Mouse (Mus musculus) midbrain, embryonic 11.5 days (tissue): ENCODE measurements around the gene Cd47. TPM values are rescaled to one million over a fixed set of nuclear protein-coding genes. Genes with fewer than 3 reads are reported as not detected.

Experiments
- ATAC-seq: fragments of 200-750 bp; cut with Nextera tagmentation; 2 replicates; pipeline ENCODE4 v1.8.0; 2017; ENCODE audit warnings: moderate TSS enrichment, moderate library complexity; ENCODE audit not compliant: low FRiP score
- DNase-seq: peaks from one replicate; pipeline ENCODE4 v3.0.0; 2015; ENCODE audit warnings: low spot score; ENCODE audit errors: missing footprints
- H3K27ac ChIP-seq: fragments of 300-500 bp; sonication (generic); 2 replicates; pipeline ENCODE4 v1.5.1; 2014; ENCODE audit warnings: low read depth, low read length
- H3K27me3 ChIP-seq: fragments of 300-500 bp; sonication (generic); 2 replicates; pipeline ENCODE4 v1.6.1; 2014; ENCODE audit warnings: mild to moderate bottlenecking, low read length, moderate library complexity, mixed read lengths; ENCODE audit not compliant: control insufficient read depth, insufficient read depth
- H3K36me3 ChIP-seq: fragments of 300-500 bp; sonication (generic); 2 replicates; pipeline ENCODE4 v1.6.1; 2014; ENCODE audit warnings: mild to moderate bottlenecking, low read length, moderate library complexity, mixed read lengths; ENCODE audit not compliant: control insufficient read depth, insufficient read depth
- H3K4me1 ChIP-seq: fragments of 300-500 bp; sonication (generic); 2 replicates; pipeline ENCODE4 v1.6.1; 2014; ENCODE audit warnings: low read length; ENCODE audit not compliant: control insufficient read depth, insufficient read depth
- H3K4me2 ChIP-seq: fragments of 300-500 bp; sonication (generic); 2 replicates; pipeline ENCODE4 v1.6.1; 2014; ENCODE audit warnings: mild to moderate bottlenecking, moderate library complexity
- H3K4me3 ChIP-seq: fragments of 300-500 bp; sonication (generic); 2 replicates; pipeline ENCODE4 v1.5.1; 2014; ENCODE audit warnings: low read depth, low read length
- H3K9ac ChIP-seq: fragments of 300-500 bp; sonication (generic); 2 replicates; pipeline ENCODE4 v1.6.1; 2014; ENCODE audit warnings: low read length
- H3K9me3 ChIP-seq: fragments of 300-500 bp; sonication (generic); 2 replicates; pipeline ENCODE4 v1.6.1; 2016; ENCODE audit warnings: low read length; ENCODE audit not compliant: control insufficient read depth
- WGBS: fragments of 180-500 bp; shearing (Covaris S2); extraction: QIAGEN DNeasy Blood & Tissue Kit; methylation state at CpG from one replicate; pipeline ENCODE4 v1.1.7; 2014; 5-methylcytosine and 5-hydroxymethylcytosine counted together
- polyA plus RNA-seq: library from polyadenylated mRNA; unstranded; fragments of >200 nt; fragmentation: Nextera tagmentation; extraction: Ambion mirVana; gene quantifications from 2 replicates; pipeline ENCODE4 v1.2.1, GENCODE M21; 2014

Cd47 gene
- polyA plus RNA-seq, 1 experiment from 2014 or later: 57.8 TPM

DNA sequence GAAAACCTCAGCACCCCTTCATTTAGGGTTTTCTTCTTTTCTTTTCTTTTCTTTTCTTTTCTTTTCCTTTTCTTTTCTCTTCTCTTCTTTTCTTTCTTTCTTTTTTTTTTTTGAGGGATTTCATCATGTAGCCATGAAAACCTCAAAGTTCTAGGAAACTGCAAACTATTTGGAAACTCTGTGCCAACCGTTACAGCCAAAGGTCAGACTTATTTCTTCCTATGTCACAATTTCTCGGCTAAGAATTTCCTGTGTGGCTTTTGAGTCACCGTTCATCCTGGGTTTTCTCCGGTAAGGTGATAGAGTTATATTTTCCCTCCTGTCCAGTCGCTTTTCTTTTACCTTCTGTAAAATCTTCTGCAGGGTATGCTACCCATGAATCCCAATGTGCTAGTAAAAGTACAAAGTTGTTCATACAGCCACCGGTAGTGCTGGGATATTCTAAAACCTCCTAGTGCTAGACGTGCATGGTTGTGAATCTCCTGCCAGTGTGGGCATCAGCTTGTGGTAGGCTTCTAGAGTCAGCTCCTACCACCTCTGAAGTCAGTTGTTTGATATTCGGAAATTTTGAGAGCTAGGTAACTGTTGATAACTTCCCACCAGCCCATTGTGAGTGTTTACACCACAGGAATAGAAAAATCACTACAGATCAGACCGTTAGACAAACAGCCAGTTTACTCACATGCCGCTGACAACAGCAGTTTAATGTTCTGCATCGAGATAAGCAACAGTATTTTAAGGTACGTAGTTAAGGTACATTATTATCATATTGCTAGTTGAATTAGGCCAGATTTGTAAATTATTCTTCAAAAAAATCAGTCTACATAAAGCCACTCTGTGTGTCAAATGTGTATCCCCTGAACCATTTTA lies 29.8 kb upstream of the Cd47 start:
- Histone ChIP-seq H3K27me3 (no peaks in the 10 kb centered on the region), H3K4me3 (no peak overlapping the region), H3K9ac (no peak overlapping the region), H3K9me3 (no peaks in the 10 kb centered on the region), H3K4me2 (no peak overlapping the region), H3K36me3 (no peaks in the 10 kb centered on the region), H3K4me1 (no peaks in the 10 kb centered on the region; the same call in 1 of the 2 replicates), H3K27ac (no peak overlapping the region)
- WGBS: 93% methylated on average over 12 of the region's 12 CpGs
- no peak for DNase-seq
- ATAC-seq: no peak

DNA sequence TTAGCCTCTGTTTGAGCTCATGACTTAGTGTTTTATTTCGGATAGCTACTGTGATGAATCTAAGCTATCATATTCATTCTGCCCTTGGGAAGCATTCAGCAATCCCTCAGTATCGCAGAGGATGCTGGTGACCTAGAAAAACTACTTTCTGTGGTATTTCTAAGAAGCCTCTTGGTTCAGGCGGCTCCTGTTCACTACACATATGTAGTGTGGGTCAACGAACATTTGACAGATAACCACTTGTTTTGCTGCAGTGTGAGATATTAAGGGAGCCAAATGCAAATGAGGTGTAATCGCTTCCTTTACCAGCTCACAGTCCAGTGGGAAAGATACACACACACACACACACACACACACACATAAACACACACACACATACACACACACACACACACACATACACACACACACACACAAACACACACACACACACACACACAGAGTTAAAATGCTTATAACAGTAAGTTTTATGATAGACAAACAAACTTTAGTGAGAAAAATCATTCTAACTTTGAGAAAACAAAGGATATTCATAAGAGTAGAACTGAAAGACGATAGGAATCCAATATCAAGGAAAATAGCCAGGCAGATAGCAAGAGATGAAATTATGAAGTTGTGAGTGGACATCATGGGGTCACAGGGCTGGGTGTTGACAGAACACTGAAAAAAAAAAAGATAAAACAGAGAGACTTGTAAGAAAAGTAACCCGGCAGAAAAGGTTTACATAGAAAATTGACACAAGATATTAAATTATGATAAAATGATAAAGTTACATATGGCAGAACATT lies 28.5 kb upstream of the Cd47 start:
- Histone ChIP-seq H3K27ac (no peak overlapping the region), H3K4me3 (no peak overlapping the region), H3K4me2 (no peak overlapping the region), H3K9me3 (no peaks in the 10 kb centered on the region), H3K4me1 (no peaks in the 10 kb centered on the region; the same call in 1 of the 2 replicates), H3K9ac (no peak overlapping the region), H3K36me3 (no peaks in the 10 kb centered on the region), H3K27me3 (no peaks in the 10 kb centered on the region)
- ATAC-seq: no peak
- DNase-seq: no peak
- 89% methylated on average over 7 of the region's 7 CpGs for WGBS

DNA sequence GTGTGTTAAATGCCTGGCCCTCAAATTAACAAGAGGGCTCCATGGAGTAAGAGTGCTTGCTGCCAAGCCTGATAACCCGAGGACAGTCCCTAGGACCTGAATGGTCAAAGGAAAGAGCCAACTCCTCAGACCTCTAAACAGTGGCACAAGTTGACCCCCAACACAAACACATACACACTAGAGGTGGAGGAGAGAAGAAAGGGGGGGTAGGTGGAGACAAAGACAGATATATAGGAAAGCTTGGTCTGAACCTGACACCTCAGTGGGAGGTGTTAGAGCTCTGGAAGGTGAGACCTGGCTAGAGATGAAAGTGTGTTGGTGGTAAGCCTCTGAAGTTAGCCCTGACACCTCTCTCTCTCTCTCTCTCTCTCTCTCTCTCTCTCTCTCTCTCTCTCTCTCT lies 27.8 kb upstream of the Cd47 start:
- H3K9me3 ChIP-seq: no peaks in the 10 kb centered on the region
- no peak for ATAC-seq
- no peak for DNase-seq
- H3K27ac ChIP-seq: no peak overlapping the region
- no peaks in the 10 kb centered on the region for H3K27me3 ChIP-seq
- H3K4me2 ChIP-seq: no peak overlapping the region
- no peaks in the 10 kb centered on the region; the same call in 1 of the 2 replicates for H3K4me1 ChIP-seq
- H3K36me3 ChIP-seq: no peaks in the 10 kb centered on the region
- no peak overlapping the region for H3K9ac ChIP-seq
- no peak overlapping the region for H3K4me3 ChIP-seq
- WGBS: 74% methylated on average over 1 of the region's 1 CpGs

DNA sequence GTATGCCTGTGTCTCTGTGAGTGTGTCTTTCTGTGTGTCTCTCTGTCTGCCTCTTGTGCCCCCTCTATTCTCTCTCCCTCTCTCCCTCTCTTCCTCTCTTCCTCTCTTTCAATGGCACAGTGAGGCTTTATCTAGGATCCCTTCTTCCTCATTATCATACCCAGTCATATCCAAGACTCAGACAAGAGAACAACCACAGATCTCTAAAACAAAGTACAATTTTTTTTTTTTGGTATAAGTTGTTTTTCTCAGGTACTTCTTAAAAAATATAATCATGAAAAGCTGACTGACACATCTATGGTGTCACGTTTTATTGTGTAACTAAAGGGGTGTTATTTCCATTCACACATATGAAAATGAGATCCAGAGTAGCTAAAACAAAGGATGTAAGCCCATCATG lies 27.3 kb upstream of the Cd47 start:
- no peaks in the 10 kb centered on the region; the same call in 1 of the 2 replicates for H3K4me1 ChIP-seq
- H3K9ac ChIP-seq: no peak overlapping the region
- no peaks in the 10 kb centered on the region for H3K36me3 ChIP-seq
- H3K4me3 ChIP-seq: no peak overlapping the region
- WGBS: 89% methylated on average over 1 of the region's 1 CpGs
- no peak for DNase-seq
- no peaks in the 10 kb centered on the region for H3K27me3 ChIP-seq
- no peak overlapping the region for H3K4me2 ChIP-seq
- no peak overlapping the region for H3K27ac ChIP-seq
- ATAC-seq: no peak
- H3K9me3 ChIP-seq: no peaks in the 10 kb centered on the region

DNA sequence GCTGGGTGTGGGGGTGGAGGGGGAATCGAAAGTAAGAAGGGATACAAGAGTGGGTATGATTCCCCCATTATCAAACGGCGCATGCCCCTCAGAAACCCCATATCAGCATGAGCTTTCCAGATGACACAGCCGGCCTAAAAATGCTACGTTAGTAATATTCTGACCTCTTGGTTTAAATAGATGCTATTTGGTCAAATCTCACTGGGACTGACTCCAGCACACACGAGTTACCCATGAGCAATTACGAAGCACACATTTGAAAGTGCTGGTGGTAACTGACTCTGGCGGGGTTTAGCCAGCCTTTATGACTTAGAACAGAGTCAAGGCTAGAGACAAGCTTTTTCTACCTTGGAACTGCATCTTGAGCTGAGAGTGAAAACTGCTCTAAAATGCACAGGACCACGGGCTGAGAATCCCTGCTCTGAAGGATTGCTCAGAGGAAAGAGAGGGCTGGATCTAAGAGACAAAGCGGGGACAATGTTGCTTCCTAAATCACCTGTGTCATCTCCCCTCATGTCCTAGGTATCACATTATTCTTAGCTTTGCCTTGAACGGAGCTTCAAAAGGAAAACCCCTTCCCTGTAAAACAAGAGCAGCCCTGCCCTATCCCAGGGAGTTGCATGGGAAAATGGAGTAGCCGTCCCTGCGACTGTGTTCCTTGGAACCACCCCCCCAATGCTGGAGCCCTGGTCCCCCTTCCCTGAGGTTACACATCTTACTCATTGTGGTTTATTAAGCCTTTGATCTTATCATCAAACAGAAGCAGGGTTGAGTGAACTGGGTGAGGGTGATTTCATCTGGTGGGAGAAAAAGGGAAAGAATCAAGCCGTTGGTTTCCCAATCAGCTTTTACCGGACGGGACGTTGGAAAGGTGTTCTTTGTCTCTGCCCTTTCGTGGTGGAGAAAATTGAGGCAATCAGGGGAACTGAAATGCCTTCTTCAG lies 26.0 kb upstream of the Cd47 start:
- Histone ChIP-seq H3K4me3 (no peak overlapping the region), H3K4me1 (no peaks in the 10 kb centered on the region), H3K27ac (no peak overlapping the region), H3K9ac (no peak overlapping the region), H3K36me3 (no peaks in the 10 kb centered on the region), H3K4me2 (no peak overlapping the region), H3K9me3 (no peaks in the 10 kb centered on the region), H3K27me3 (no peaks in the 10 kb centered on the region)
- WGBS: 91% methylated on average over 18 of the region's 18 CpGs
- DNase-seq: no peak
- ATAC-seq: no peak

DNA sequence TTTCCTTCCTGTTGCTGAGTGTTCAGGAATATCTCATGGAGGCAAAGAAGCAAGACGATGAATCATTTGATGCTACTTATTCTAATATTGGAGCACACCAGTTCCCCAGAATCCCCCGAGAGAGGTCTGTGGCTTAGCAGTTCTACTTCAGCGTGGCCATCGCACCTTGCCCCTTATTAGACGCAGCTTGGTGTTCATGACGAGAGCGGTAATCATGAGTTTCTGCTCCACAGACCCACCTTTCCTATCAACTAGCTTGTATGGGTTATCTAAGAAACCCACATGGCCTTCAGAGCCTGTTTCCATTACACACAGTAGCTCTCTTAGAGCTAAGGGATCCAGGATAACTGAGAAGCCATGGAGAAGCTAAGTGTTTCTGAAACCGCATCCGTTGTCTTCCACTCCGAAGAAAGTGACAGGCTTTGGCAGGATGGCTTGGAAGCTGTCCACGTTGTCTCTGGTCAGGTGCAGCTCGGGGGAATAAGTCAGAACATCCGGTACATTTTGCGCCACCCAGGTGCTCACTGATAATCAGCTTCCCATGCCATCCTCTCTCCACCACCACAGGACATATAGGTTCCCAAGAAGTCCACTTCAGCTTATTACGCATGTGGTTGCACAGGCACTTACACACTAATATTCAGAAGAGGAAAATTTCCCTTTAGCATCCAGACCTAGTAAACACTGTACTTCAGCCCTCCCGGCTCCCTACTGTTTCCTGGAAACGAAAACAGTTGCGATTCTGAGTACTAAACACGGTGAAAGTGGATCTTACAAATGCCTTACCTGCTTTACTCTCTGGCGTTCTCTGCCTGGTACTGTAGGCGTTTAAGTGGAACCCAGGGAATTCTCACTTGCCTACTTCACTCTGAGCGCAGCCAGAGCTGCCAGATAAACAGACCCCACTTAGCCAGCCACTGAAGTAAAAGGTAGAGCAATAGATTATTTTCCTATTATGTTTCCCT lies 25.0 kb upstream of the Cd47 start:
- DNase-seq: no peak
- no peak overlapping the region for H3K27ac ChIP-seq
- H3K4me2 ChIP-seq: no peak overlapping the region
- no peak overlapping the region for H3K9ac ChIP-seq
- H3K4me3 ChIP-seq: no peak overlapping the region
- no peak for ATAC-seq
- H3K4me1 ChIP-seq: no peaks in the 10 kb centered on the region
- WGBS: 89% methylated on average over 22 of the region's 22 CpGs
- no peaks in the 10 kb centered on the region for H3K36me3 ChIP-seq
- no peaks in the 10 kb centered on the region for H3K9me3 ChIP-seq
- H3K27me3 ChIP-seq: no peaks in the 10 kb centered on the region

DNA sequence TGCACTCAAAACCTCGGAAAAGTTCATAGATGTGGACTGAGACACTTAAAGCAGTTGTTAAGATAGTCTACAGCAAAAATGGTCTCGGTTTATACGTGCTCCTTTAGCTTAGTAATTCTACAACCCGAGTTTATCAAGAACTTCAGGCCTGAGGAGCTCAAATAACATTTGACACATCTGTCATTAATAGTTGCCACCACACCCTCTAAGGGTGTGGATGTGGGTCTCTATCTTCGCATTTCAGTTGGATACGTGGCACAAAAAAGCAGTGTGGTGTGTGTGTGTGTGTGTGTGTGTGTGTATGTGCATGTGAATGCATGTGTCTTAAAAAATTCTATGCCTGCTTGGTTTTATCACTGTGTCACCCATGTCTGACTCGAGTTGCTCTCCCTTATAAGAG lies 23.4 kb upstream of the Cd47 start:
- H3K27me3 ChIP-seq: no peaks in the 10 kb centered on the region

DNA sequence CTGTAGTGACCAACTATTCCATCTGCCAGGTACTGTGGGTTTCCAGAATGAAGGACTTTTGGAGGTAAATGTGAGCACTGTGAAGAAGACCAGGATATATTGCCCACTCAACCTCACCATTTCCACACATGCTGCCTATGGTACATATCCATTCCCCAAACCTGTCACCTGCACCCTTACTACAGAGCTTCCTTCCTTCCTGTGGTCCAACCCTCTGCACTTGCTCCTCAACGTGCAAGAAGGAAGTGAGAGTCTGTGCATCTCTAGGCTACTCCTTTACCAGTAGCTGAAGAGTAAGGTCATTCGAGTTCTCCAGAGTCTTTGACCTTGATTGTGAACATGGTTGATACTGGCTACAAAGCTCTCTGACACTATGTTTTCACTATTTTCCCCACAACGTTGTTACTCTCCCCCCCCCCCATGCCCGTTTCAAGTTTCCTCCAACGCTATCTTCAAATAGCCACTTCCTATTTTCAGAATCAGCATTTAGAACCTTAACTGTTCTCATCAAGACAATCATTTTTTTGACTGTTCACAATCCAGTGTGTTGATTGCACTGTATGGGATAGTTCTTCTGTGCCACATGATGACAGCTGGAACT lies 18.7 kb upstream of the Cd47 start:
- H3K4me3 ChIP-seq: no peak overlapping the region
- 91% methylated on average over 5 of the region's 5 CpGs for WGBS
- ATAC-seq: no peak
- no peaks in the 10 kb centered on the region for H3K36me3 ChIP-seq
- H3K27ac ChIP-seq: no peak overlapping the region
- no peaks in the 10 kb centered on the region for H3K4me1 ChIP-seq
- DNase-seq: no peak
- H3K4me2 ChIP-seq: no peak overlapping the region
- H3K9me3 ChIP-seq: no peaks in the 10 kb centered on the region
- no peak overlapping the region for H3K9ac ChIP-seq
- no peaks in the 10 kb centered on the region for H3K27me3 ChIP-seq

More for the DNA sequence above, 23.4 kb upstream of the Cd47 start:
- ATAC-seq: no peak
- no peak overlapping the region for H3K4me3 ChIP-seq
- no peak overlapping the region for H3K4me2 ChIP-seq
- no peak overlapping the region for H3K27ac ChIP-seq
- 83% methylated on average over 7 of the region's 7 CpGs for WGBS
- no peaks in the 10 kb centered on the region for H3K4me1 ChIP-seq
- H3K36me3 ChIP-seq: no peaks in the 10 kb centered on the region
- DNase-seq: no peak
- H3K9ac ChIP-seq: no peak overlapping the region
- H3K9me3 ChIP-seq: no peaks in the 10 kb centered on the region
